Mouse (Mus musculus) E14TG2a.4 (cell line): ENCODE data around the gene Arhgef11.

Experiments
- CTCF ChIP-seq: conservative IDR thresholded peaks from 2 replicates; pipeline ENCODE4 v1.5.1; 2014; ENCODE audit warnings: low read length
- NANOG ChIP-seq: IDR thresholded peaks from 2 replicates; pipeline ENCODE4 v1.6.1; 2014; ENCODE audit warnings: borderline replicate concordance, low read length, mixed read lengths
- POU5F1 ChIP-seq: IDR thresholded peaks from 2 replicates; pipeline ENCODE4 v1.6.1; 2014; ENCODE audit warnings: low read length, borderline replicate concordance

DNA sequence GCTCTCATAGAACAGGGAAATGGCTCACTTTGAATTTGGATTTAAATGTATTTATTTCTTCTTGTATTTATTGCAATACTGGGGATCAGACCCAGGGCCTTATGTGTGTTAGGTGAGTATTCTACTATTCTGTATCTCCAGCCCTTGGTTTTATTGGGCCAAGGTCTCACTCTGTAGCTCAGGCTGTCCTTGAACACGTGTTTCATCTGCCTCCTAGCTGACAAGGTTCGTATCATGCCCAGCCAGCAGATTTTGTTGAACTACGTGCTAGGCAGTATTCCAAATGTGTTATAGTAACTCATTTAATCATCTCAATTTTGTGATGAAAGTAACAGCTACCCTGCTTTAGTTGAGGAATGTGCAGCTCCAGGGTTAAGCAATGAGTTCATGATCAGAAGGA lies 124.7 kb downstream of the Arhgef11 start:
- TF ChIP-seq CTCF (no peak), POU5F1 (no peak), NANOG (no peak)
